Mouse (Mus musculus): ENCODE measurements at regions not wholly inside any gene's neighbourhood (a gene's known extent, or its start where the extent isn't known, plus 50 kb on each side); places are given as distances from the start of the nearest gene placed in this dataset.

DNA sequence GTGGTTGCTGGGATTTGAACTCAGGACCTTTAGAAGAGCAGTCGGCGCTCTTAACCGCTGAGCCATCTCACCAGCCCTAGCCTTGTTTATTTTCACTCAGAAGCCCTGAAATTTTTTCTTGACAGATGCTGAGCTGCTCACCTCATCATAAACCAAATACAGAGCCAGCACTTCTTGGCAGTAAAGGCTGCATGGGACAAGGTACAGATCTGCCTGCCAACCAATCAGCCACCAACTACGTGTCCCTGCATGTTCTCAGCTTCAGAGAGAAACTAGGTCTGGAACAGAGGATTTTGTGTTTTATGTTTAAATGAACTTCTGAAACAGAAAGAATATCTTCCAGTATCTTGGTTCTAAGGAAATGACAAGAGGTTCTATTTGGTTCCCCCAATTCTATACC lies 365.3 kb downstream of the 9430069I07Rik start:
- TF ChIP-seq POLR2A (IDR thresholded peaks at IDR 0.05; ENCODE audit: low read depth, low read length) = no peak
- no peak for TF ChIP-seq CTCF (IDR thresholded peaks at IDR 0.05; ENCODE audit: borderline replicate concordance, insufficient read depth, low read length)

All from embryonic fibroblast, embryonic 13.5 days (primary cell).